Mouse (Mus musculus): ENCODE measurements around the gene Tmc2.

The Tmc2 gene

DNA sequence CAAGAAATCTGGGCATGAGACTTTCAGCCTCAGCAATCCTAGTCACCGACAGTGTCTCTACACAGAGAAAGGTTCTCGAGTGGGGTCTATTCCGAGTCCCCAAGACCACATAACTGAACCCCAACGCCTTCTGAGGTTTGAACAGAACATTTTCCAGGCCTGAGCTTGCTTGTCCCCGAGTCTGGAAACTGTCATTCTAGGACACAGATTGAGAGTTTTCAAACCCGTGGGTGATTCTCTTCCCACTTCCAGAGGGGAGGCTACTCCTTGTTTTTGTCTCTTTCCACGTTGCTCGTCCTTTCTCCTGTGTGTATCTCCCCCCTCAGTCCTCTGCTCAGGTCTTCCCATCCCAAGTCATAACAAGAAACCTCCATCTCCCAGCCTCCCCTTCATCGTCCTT lies 102.6 kb downstream of the Tmc2 start:
- no peak for DNase-seq

DNA sequence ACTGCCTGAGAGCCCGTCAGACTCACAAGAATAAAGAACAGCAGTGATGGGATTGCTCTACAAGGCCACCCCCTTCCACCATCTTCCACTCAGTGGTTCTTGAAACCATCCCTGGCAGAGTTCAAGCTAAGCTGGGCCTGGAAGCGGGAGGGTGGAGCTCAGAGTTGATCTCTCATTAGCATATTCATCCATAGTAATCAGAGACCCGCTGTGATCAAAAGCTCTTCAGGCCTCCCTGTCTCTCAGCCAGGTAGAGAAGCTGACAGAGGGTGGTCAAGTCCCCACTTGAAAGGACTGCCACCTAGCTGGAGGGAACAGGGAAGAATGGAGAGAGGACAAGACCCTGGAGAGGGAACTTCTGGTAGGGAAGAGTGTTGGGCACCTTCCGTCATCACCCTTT lies 108.0 kb downstream of the Tmc2 start:
- DNase-seq: no peak

All from liver (tissue).